Mouse (Mus musculus): Measurements from ENCODE around the gene Shbg. TPM values are rescaled to one million over a fixed set of nuclear protein-coding genes. Genes with fewer than 3 reads are reported as not detected.

Gene Shbg
- polyA plus RNA-seq, 2 experiments = 0.05 TPM; not detected in 1

GRCm38 (mm10) chr11:69656617-69657461 is 39.1 kb upstream of the Shbg start:
- no peak overlapping the region for H3K27ac ChIP-seq (replicated peaks; ENCODE audit: low read depth, low read length)
- WGBS = 68% methylated on average over 10 of the region's 10 CpGs
- no peak for TF ChIP-seq POLR2A (IDR thresholded peaks at IDR 0.05; ENCODE audit: borderline replicate concordance, extremely low read depth, insufficient read depth, insufficient read length)
- no peak overlapping the region for H3K9ac ChIP-seq (ENCODE audit: low read depth, low read length, severe bottlenecking)
- H3K27me3 ChIP-seq (ENCODE audit: control insufficient read depth, insufficient read depth, low read length) = no peaks in the 10 kb centered on the region
- ATAC-seq (ENCODE audit: low FRiP score, low read depth) = no peak
- DNase-seq (ENCODE audit: low spot score) = peak; percentile 77
- H3K36me3 ChIP-seq (ENCODE audit: control insufficient read depth, insufficient read depth, low read length) = peaks cover 73% of the 10 kb centered on the region
- H3K4me3 ChIP-seq (replicated peaks; ENCODE audit: low read length) = no peak overlapping the region
- peaks cover 15% of the 10 kb centered on the region for H3K4me1 ChIP-seq (ENCODE audit: control insufficient read depth, insufficient read depth, low read length)
- no peaks in the 10 kb centered on the region for H3K9me3 ChIP-seq (ENCODE audit: control insufficient read depth, low read length)
- H3K4me2 ChIP-seq (replicated peaks; ENCODE audit: low read depth, low read length, severe bottlenecking) = no peak overlapping the region

DNA sequence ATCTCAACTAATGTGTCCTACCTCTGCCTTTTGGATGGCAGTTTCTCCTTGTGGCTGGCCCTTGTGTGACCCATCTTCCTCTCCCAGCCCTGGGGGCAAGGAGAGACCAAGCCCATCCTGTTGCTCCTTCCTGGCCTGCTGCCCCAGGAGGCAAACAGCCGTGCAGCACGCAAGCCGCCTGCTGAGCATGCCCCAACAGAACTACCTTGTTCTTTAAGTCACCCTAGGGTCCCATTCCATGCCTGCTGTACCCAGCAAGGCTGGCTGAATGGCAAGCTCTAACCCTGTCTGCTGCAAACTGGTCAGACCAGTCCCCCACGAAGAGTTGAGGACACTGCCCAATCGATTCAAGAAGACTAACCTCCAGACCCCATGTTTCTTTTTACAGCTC is 38.4 kb upstream of the Shbg start:
- H3K4me2 ChIP-seq (replicated peaks; ENCODE audit: low read depth, low read length, severe bottlenecking) = peak overlapping the region; percentile 7; the same call in 1 of the 2 replicates
- no peak for TF ChIP-seq POLR2A (IDR thresholded peaks at IDR 0.05; ENCODE audit: borderline replicate concordance, extremely low read depth, insufficient read depth, insufficient read length)
- H3K9ac ChIP-seq (ENCODE audit: low read depth, low read length, severe bottlenecking) = peak overlapping the region; percentile 38; the same call in 1 of the 2 replicates
- no peaks in the 10 kb centered on the region for H3K9me3 ChIP-seq (ENCODE audit: control insufficient read depth, low read length)
- peaks cover 81% of the 10 kb centered on the region for H3K36me3 ChIP-seq (ENCODE audit: control insufficient read depth, insufficient read depth, low read length)
- ATAC-seq (ENCODE audit: low FRiP score, low read depth) (no peak), DNase-seq (ENCODE audit: low spot score) (no peak)
- WGBS = 62% methylated on average over 5 of the region's 5 CpGs
- H3K4me3 ChIP-seq (replicated peaks; ENCODE audit: low read length) = no peak overlapping the region
- H3K4me1 ChIP-seq (ENCODE audit: control insufficient read depth, insufficient read depth, low read length) = peaks cover 12% of the 10 kb centered on the region
- H3K27ac ChIP-seq (replicated peaks; ENCODE audit: low read depth, low read length) = no peak overlapping the region
- H3K27me3 ChIP-seq (ENCODE audit: control insufficient read depth, insufficient read depth, low read length) = no peaks in the 10 kb centered on the region

DNA sequence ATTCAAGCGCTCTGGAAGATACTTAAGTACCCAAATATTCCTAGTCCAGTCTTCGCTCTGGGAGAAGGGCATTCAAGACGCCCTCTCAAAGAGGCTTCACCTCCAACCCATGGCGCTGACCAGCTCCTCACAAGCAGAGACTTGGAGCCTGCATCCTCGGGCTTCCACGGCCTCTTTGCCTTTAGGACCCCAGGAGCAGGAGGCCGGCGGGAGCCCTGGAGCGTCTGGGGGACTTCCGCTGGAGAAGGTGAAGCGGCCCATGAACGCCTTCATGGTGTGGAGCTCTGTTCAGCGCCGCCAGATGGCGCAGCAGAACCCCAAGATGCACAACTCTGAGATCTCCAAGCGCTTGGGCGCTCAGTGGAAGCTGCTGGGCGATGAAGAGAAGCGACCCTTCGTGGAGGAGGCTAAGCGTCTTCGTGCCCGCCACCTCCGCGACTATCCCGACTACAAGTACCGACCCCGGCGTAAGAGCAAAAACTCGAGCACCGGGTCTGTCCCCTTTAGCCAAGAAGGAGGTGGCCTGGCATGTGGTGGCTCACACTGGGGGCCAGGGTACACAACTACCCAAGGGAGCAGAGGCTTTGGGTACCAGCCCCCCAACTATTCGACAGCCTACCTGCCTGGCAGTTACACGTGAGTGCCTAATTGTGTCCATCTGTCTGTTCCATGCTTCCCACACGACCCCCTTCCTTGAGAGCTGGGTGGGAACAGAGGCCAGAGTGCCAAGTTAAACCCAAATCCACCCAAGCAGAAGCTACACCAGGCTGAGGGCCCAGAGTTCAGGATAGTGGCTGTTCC is 37.8 kb upstream of the Shbg start, which contains the start of gene Sox15:
Gene Sox15, plus strand, starts transcription at position 51 of the 801 bp plus-strand sequence.
- H3K4me1 ChIP-seq (ENCODE audit: control insufficient read depth, insufficient read depth, low read length) = peaks cover 12% of the 10 kb centered on the region
- ATAC-seq (ENCODE audit: low FRiP score, low read depth) = peak; percentile 62; the same call in 1 of the 2 replicates
- H3K27ac ChIP-seq (replicated peaks; ENCODE audit: low read depth, low read length) = peak within 1 kb of the TSS; percentile 15
- H3K9ac ChIP-seq (ENCODE audit: low read depth, low read length, severe bottlenecking) = peak within 1 kb of the TSS; percentile 38
- 19% methylated on average over 34 of the region's 34 CpGs for WGBS
- H3K4me2 ChIP-seq (replicated peaks; ENCODE audit: low read depth, low read length, severe bottlenecking) = peak within 1 kb of the TSS; percentile 7; the same call in 1 of the 2 replicates
- H3K4me3 ChIP-seq (replicated peaks; ENCODE audit: low read length) = 0 out of 2 replicates have a peak within 1 kb of the TSS, but pooled peaks have one; percentile 4
- H3K9me3 ChIP-seq (ENCODE audit: control insufficient read depth, low read length) = no peaks in the 10 kb centered on the region
- no peak for TF ChIP-seq POLR2A (IDR thresholded peaks at IDR 0.05; ENCODE audit: borderline replicate concordance, extremely low read depth, insufficient read depth, insufficient read length)
- peak; percentile 78 for DNase-seq (ENCODE audit: low spot score)
- peaks cover 86% of the 10 kb centered on the region for H3K36me3 ChIP-seq (ENCODE audit: control insufficient read depth, insufficient read depth, low read length)
- H3K27me3 ChIP-seq (ENCODE audit: control insufficient read depth, insufficient read depth, low read length) = no peaks in the 10 kb centered on the region

- Histone ChIP-seq H3K27me3 (ENCODE audit: control insufficient read depth, insufficient read depth, low read length) (no peaks in the 10 kb centered on the region), H3K36me3 (ENCODE audit: control insufficient read depth, insufficient read depth, low read length) (peaks cover 87% of the 10 kb centered on the region), H3K27ac (replicated peaks; ENCODE audit: low read depth, low read length) (peak overlapping the region; percentile 15), H3K4me3 (replicated peaks; ENCODE audit: low read length) (no peak overlapping the region), H3K4me1 (ENCODE audit: control insufficient read depth, insufficient read depth, low read length) (peaks cover 12% of the 10 kb centered on the region), H3K9ac (ENCODE audit: low read depth, low read length, severe bottlenecking) (peak overlapping the region; percentile 38; the same call in 1 of the 2 replicates), H3K4me2 (replicated peaks; ENCODE audit: low read depth, low read length, severe bottlenecking) (no peak overlapping the region), H3K9me3 (ENCODE audit: control insufficient read depth, low read length) (no peaks in the 10 kb centered on the region)
- no peak for ATAC-seq (ENCODE audit: low FRiP score, low read depth)
- TF ChIP-seq POLR2A (IDR thresholded peaks at IDR 0.05; ENCODE audit: borderline replicate concordance, extremely low read depth, insufficient read depth, insufficient read length) = no peak
- DNase-seq (ENCODE audit: low spot score) = no peak
- WGBS = 23% methylated on average over 9 of the region's 9 CpGs
Measured at GRCm38 (mm10) chr11:69654760-69655159, 37.1 kb upstream of the Shbg start.

DNA sequence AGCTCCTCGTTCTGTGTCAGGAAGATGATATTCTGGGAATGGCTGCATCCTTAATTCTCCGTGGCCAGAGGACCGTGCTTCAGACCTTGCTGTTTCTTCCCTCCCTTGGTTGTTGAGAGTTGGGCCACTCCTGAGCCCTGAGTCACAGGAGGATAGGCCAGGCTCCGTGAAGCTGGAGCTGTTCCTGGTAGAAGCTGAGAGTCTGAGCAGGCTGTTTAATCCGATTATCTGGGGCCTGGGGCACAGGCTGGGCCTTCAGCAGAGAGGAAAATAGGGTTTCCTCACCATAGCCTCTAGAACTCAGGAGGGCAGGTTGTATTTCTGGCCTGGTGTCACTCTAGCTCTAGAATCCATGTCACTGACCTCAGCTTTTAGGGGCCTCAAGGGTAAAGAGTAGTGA is 35.7 kb upstream of the Shbg start:
- Histone ChIP-seq H3K9ac (ENCODE audit: low read depth, low read length, severe bottlenecking) (no peak overlapping the region), H3K27ac (replicated peaks; ENCODE audit: low read depth, low read length) (no peak overlapping the region), H3K4me3 (replicated peaks; ENCODE audit: low read length) (no peak overlapping the region), H3K4me2 (replicated peaks; ENCODE audit: low read depth, low read length, severe bottlenecking) (no peak overlapping the region), H3K36me3 (ENCODE audit: control insufficient read depth, insufficient read depth, low read length) (peaks cover 90% of the 10 kb centered on the region), H3K9me3 (ENCODE audit: control insufficient read depth, low read length) (no peaks in the 10 kb centered on the region), H3K4me1 (ENCODE audit: control insufficient read depth, insufficient read depth, low read length) (peaks cover 12% of the 10 kb centered on the region), H3K27me3 (ENCODE audit: control insufficient read depth, insufficient read depth, low read length) (no peaks in the 10 kb centered on the region)
- DNase-seq (ENCODE audit: low spot score) (no peak), ATAC-seq (ENCODE audit: low FRiP score, low read depth) (no peak)
- 72% methylated on average over 5 of the region's 5 CpGs for WGBS
- no peak for TF ChIP-seq POLR2A (IDR thresholded peaks at IDR 0.05; ENCODE audit: borderline replicate concordance, extremely low read depth, insufficient read depth, insufficient read length)
